Mouse (Mus musculus): Measurements from ENCODE around the gene Slc24a3. TPM values are rescaled to one million over a fixed set of nuclear protein-coding genes. Genes with fewer than 3 reads are reported as not detected.

The Slc24a3 gene
- total RNA-seq, 1 experiment = 0.98 TPM

GRCm38 (mm10) chr2:145164086-145164485 is 3.5 kb upstream of the Slc24a3 start:
- Histone ChIP-seq H3K4me1 (ENCODE audit: control insufficient read depth in 2 of 2, insufficient read depth in 2 of 2, low read length in 2 of 2, poor library complexity in 1 of 2) (0 out of 4 replicates have a peak, but pooled peaks cover 0 to 2% of the 10 kb centered on the region in 2 experiments), H3K9me3 (ENCODE audit: control insufficient read depth, insufficient read depth, low read depth, low read length) (no peaks in the 10 kb centered on the region), H3K36me3 (ENCODE audit: control insufficient read depth, insufficient read depth, low read length, poor library complexity, severe bottlenecking) (no peaks in the 10 kb centered on the region), H3K9ac (ENCODE audit: insufficient read depth, low read depth, low read length, poor library complexity, severe bottlenecking) (no peak overlapping the region), H3K4me3 (ENCODE audit: insufficient read depth in 1 of 2, low read depth in 1 of 2, low read length in 2 of 2, poor library complexity in 1 of 2, severe bottlenecking in 1 of 2) (no peak overlapping the region), H3K27ac (ENCODE audit: insufficient read depth, low read depth, low read length, poor library complexity, severe bottlenecking) (no peak overlapping the region)
- no peak for DNase-seq (ENCODE audit: low read depth, low spot score)
- TF ChIP-seq MAFK (IDR thresholded peaks at IDR 0.05; ENCODE audit: insufficient read depth, low read depth, low read length) = no peak
- TF ChIP-seq HCFC1 (IDR thresholded peaks at IDR 0.05; ENCODE audit: borderline replicate concordance, insufficient read depth, low read length) = no peak
- TF ChIP-seq CHD2 (IDR thresholded peaks at IDR 0.05; ENCODE audit: low read depth, low read length) = no peak
- TF ChIP-seq ZNF384 (IDR thresholded peaks at IDR 0.05; ENCODE audit: low read depth, low read length) = no peak
- TF ChIP-seq ZC3H11A (IDR thresholded peaks at IDR 0.05; ENCODE audit: borderline replicate concordance, low read depth, low read length) = no peak
- in situ Hi-C loops (cut with MboI; ENCODE audit: low sequenced_read_pairs in 2 of 2, unreplicated experiment in 2 of 2) = no loop called here

DNA sequence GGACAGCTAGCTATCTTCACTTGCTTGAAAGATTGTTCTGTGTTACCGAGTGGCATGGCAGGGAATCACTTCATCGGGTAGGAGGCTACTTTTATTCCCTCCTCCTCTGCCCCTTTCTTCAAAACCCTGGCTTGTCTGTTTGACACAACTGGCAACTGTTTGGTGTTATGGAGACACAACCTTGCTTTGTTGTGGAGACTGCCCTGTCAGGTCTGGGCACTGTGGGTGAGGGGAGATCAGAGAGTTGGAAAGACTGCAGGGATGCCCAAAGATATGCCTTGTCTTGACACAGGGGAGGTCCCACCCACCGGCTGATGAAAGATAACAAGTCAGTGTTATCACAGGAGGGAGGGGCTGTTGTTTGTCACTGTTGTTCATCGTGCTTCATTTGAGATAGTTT is 3.0 kb upstream of the Slc24a3 start:
- Histone ChIP-seq H3K9me3 (ENCODE audit: control insufficient read depth, insufficient read depth, low read depth, low read length) (no peaks in the 10 kb centered on the region), H3K9ac (ENCODE audit: insufficient read depth, low read depth, low read length, poor library complexity, severe bottlenecking) (no peak overlapping the region), H3K36me3 (ENCODE audit: control insufficient read depth, insufficient read depth, low read length, poor library complexity, severe bottlenecking) (no peaks in the 10 kb centered on the region), H3K4me1 (ENCODE audit: control insufficient read depth in 2 of 2, insufficient read depth in 2 of 2, low read length in 2 of 2, poor library complexity in 1 of 2) (0 out of 4 replicates have a peak, but pooled peaks cover 0 to 2% of the 10 kb centered on the region in 2 experiments), H3K4me3 (ENCODE audit: insufficient read depth in 1 of 2, low read depth in 1 of 2, low read length in 2 of 2, poor library complexity in 1 of 2, severe bottlenecking in 1 of 2) (no peak overlapping the region), H3K27ac (ENCODE audit: insufficient read depth, low read depth, low read length, poor library complexity, severe bottlenecking) (no peak overlapping the region)
- no peak for DNase-seq (ENCODE audit: low read depth, low spot score)
- in situ Hi-C loops (cut with MboI; ENCODE audit: low sequenced_read_pairs in 2 of 2, unreplicated experiment in 2 of 2) = no loop called here
- TF ChIP-seq ZNF384 (IDR thresholded peaks at IDR 0.05; ENCODE audit: low read depth, low read length) (no peak), HCFC1 (IDR thresholded peaks at IDR 0.05; ENCODE audit: borderline replicate concordance, insufficient read depth, low read length) (no peak), ZC3H11A (IDR thresholded peaks at IDR 0.05; ENCODE audit: borderline replicate concordance, low read depth, low read length) (no peak), MAFK (IDR thresholded peaks at IDR 0.05; ENCODE audit: insufficient read depth, low read depth, low read length) (no peak), CHD2 (IDR thresholded peaks at IDR 0.05; ENCODE audit: low read depth, low read length) (no peak)

DNA sequence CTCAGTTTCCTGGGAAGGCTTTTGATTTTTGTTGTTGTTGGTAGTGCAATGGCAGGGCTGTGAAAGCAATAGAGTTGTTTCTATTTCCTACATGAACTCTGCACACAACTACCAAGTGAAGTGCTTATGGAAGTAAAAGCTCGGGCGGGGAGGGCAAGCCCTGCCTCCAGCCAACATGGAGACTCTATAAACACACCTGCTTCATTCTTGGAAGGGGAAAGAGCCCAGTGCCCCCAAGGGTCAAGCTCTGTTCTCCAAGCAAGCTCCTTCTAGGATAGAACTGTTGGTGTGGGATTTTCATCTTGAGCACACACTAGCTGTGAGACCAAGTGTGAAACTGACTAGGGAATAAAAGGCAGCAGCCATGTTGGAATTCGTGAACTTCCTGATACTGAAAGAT is 2.5 kb upstream of the Slc24a3 start:
- H3K27ac ChIP-seq (ENCODE audit: insufficient read depth, low read depth, low read length, poor library complexity, severe bottlenecking) = no peak overlapping the region
- no peak overlapping the region for H3K9ac ChIP-seq (ENCODE audit: insufficient read depth, low read depth, low read length, poor library complexity, severe bottlenecking)
- 0 out of 4 replicates have a peak, but pooled peaks cover 0 to 2% of the 10 kb centered on the region in 2 experiments for H3K4me1 ChIP-seq (ENCODE audit: control insufficient read depth in 2 of 2, insufficient read depth in 2 of 2, low read length in 2 of 2, poor library complexity in 1 of 2)
- H3K9me3 ChIP-seq (ENCODE audit: control insufficient read depth, insufficient read depth, low read depth, low read length) = no peaks in the 10 kb centered on the region
- in situ Hi-C loops (cut with MboI; ENCODE audit: low sequenced_read_pairs in 2 of 2, unreplicated experiment in 2 of 2) = no loop called here
- no peak for TF ChIP-seq CHD2 (IDR thresholded peaks at IDR 0.05; ENCODE audit: low read depth, low read length)
- TF ChIP-seq ZC3H11A (IDR thresholded peaks at IDR 0.05; ENCODE audit: borderline replicate concordance, low read depth, low read length) = no peak
- TF ChIP-seq HCFC1 (IDR thresholded peaks at IDR 0.05; ENCODE audit: borderline replicate concordance, insufficient read depth, low read length) = no peak
- no peak for TF ChIP-seq ZNF384 (IDR thresholded peaks at IDR 0.05; ENCODE audit: low read depth, low read length)
- TF ChIP-seq MAFK (IDR thresholded peaks at IDR 0.05; ENCODE audit: insufficient read depth, low read depth, low read length) = no peak
- H3K36me3 ChIP-seq (ENCODE audit: control insufficient read depth, insufficient read depth, low read length, poor library complexity, severe bottlenecking) = no peaks in the 10 kb centered on the region
- no peak overlapping the region for H3K4me3 ChIP-seq (ENCODE audit: insufficient read depth in 1 of 2, low read depth in 1 of 2, low read length in 2 of 2, poor library complexity in 1 of 2, severe bottlenecking in 1 of 2)
- no peak for DNase-seq (ENCODE audit: low read depth, low spot score)

DNA sequence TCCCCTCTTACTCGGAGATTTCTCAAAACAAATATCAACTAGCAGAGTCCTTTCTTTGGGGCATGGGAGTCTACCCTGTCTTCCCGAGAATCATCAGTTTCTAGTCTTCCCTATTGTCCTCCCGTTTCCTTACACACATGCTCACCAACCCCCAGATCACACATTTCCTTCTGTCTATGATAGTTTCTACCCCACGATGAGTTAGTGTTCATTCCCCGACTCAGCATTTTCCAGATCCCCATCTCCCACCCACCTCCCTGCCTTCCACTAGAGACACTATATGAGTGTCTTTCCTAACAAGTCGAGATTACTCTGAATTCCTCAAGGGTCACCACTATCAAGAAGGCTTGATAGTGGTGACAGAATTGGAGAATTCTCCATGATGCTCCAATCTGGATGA is 1.7 kb upstream of the Slc24a3 start:
- Histone ChIP-seq H3K27ac (ENCODE audit: insufficient read depth, low read depth, low read length, poor library complexity, severe bottlenecking) (no peak overlapping the region), H3K36me3 (ENCODE audit: control insufficient read depth, insufficient read depth, low read length, poor library complexity, severe bottlenecking) (no peaks in the 10 kb centered on the region), H3K9ac (ENCODE audit: insufficient read depth, low read depth, low read length, poor library complexity, severe bottlenecking) (no peak overlapping the region), H3K4me3 (ENCODE audit: insufficient read depth in 1 of 2, low read depth in 1 of 2, low read length in 2 of 2, poor library complexity in 1 of 2, severe bottlenecking in 1 of 2) (no peak overlapping the region), H3K9me3 (ENCODE audit: control insufficient read depth, insufficient read depth, low read depth, low read length) (no peaks in the 10 kb centered on the region), H3K4me1 (ENCODE audit: control insufficient read depth in 2 of 2, insufficient read depth in 2 of 2, low read length in 2 of 2, poor library complexity in 1 of 2) (0 out of 4 replicates have a peak, but pooled peaks cover 0 to 2% of the 10 kb centered on the region in 2 experiments)
- no peak for TF ChIP-seq ZNF384 (IDR thresholded peaks at IDR 0.05; ENCODE audit: low read depth, low read length)
- peak; percentile 61 for TF ChIP-seq MAFK (IDR thresholded peaks at IDR 0.05; ENCODE audit: insufficient read depth, low read depth, low read length)
- TF ChIP-seq HCFC1 (IDR thresholded peaks at IDR 0.05; ENCODE audit: borderline replicate concordance, insufficient read depth, low read length) = no peak
- in situ Hi-C loops (cut with MboI; ENCODE audit: low sequenced_read_pairs in 2 of 2, unreplicated experiment in 2 of 2) = no loop called here
- DNase-seq (ENCODE audit: low read depth, low spot score) = no peak
